Mouse (Mus musculus) kidney, adult 2 months (tissue): ENCODE results near the gene Gm14548. TPM values are rescaled to one million over a fixed set of nuclear protein-coding genes. Genes with fewer than 3 reads are reported as not detected.

Experiments used
- polyA plus RNA-seq: library from polyadenylated mRNA; depleted of rRNA; stranded (reverse); fragments of >200 nt; gene quantifications from 2 replicates; pipeline ENCODE4 v1.2.3, GENCODE M21; 2012; rRNA removed

Gene Gm14548
- polyA plus RNA-seq, 1 experiment, result 0.23 TPM

Other genes with a start within 250 kb of the Gm14548 start
- 5.5 and 6.8 TPM in 2 replicates for gene Leng1, start 232.3 kb downstream of the Gm14548 start, polyA plus RNA-seq
- 45.5 and 62.2 TPM in 2 replicates for gene Tmc4, start 220.6 kb downstream of the Gm14548 start, polyA plus RNA-seq
- 88.2 and 105 TPM in 2 replicates for gene Tsen34, start 205.3 kb downstream of the Gm14548 start, polyA plus RNA-seq
- gene Mboat7, start 204.6 kb downstream of the Gm14548 start, polyA plus RNA-seq, result 56.2 and 61.4 TPM in 2 replicates
- 1,031 and 1,047 TPM in 2 replicates for gene Rps9, start 194.1 kb downstream of the Gm14548 start, polyA plus RNA-seq
- gene Pirb, start 177.7 kb downstream of the Gm14548 start, polyA plus RNA-seq, result 3.2 and 5.4 TPM in 2 replicates
- gene Gm15448, start 72.4 kb downstream of the Gm14548 start, polyA plus RNA-seq, result 0.11 and 0.23 TPM in 2 replicates
- gene Pira2, start 53.1 kb downstream of the Gm14548 start, polyA plus RNA-seq, result 0.16 and 0.30 TPM in 2 replicates
- gene Lilra6, start 17.4 kb upstream of the Gm14548 start, polyA plus RNA-seq, result 0.11 and 0.20 TPM in 2 replicates
- 1.6 and 1.9 TPM in 2 replicates for gene Lair1, start 165.1 kb upstream of the Gm14548 start, polyA plus RNA-seq
- gene Ttyh1, start 221.3 kb upstream of the Gm14548 start, polyA plus RNA-seq, result 2.8 and 7.4 TPM in 2 replicates
- 225 and 407 TPM in 2 replicates for gene Leng8, start 238.9 kb upstream of the Gm14548 start, polyA plus RNA-seq